Mouse (Mus musculus): Measurements from ENCODE around the gene Slc25a18. TPM values are rescaled to one million over a fixed set of nuclear protein-coding genes. Genes with fewer than 3 reads are reported as not detected.

Gene Slc25a18
- total RNA-seq, 4 experiments from 2014 or later, result 0.29 to 1.2 (median 0.78) TPM

Small RNAs within 50 kb of the gene (microRNA-seq; reads per million reads assigned to microRNA genes)
- 0 reads per million in 2 experiments for gene Gm25193

Other genes with a start within 250 kb of the Slc25a18 start
- 10 to 100 TPM; 35.7 to 48.0 (median 40.7) TPM for gene Hdhd5, start 242.3 kb upstream of the Slc25a18 start, total RNA-seq (2022)
- gene Cecr2, start 107.2 kb upstream of the Slc25a18 start, total RNA-seq (2022), result 1 to 10 TPM; 5.1 to 6.8 (median 5.7) TPM
- 100 to 1,000 TPM; 289 to 469 (median 399) TPM for gene Atp6v1e1, start 49.2 kb downstream of the Slc25a18 start, total RNA-seq (2022)
- gene Bcl2l13, start 62.6 kb downstream of the Slc25a18 start, total RNA-seq (2022), result 10 to 100 TPM; 48.4 to 58.4 (median 55.5) TPM
- 1 to 10 TPM; 3.9 to 9.2 (median 4.7) TPM for gene Bid, start 143.3 kb downstream of the Slc25a18 start, total RNA-seq (2022)

Data from adrenal gland, adult 8-10 months (tissue).